Mouse (Mus musculus) frontal cortex, postnatal 36 days (tissue): ENCODE measurements around the gene Ephb2.

ENCODE experiments used
- DNase-seq, 2 experiments: peaks; one replicate each; pipeline ENCODE4 v3.0.0; 2022; ENCODE audit warnings: low spot score in 2 of 2

Gene Ephb2

DNA sequence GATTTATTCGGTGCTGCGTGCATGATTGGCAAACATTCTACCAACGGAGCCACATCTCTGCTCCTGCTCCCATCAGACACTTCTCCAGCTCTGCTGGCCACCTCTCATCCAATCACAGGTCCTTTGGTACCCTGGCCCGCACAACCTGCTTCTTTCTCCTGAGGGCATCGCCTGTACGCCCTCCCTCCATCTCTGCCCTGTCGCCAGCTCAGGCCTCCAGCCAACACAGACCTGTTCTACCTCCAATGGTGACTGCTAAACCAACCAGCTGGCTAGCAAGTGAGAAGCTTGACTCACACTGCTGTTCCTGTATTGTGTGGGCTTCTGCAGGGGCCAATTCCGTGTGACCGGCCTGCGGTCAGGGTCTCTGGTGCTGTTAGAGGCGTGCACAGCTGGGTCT, 134.6 kb downstream of the Ephb2 start:
- DNase-seq: no peak

DNA sequence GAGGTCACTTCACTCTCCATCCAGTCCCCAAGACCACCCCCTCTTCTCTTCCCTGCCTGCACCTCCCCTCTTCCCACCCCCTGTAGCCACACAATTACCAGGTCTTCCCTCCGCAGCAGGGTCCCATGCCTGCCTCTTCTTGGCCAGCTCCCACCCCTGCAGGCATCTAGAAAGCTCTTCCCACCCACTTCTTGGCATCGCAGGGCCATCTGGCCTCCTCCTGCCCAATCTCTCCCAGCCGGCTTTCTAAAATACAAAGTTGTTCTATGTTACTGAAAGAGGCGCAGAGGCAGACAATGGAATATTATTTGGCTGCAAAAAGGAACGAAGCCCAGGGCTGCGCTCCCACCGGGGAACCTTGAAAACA, 136.7 kb downstream of the Ephb2 start:
- DNase-seq: peak in 1 of 2 experiments; percentile 41

DNA sequence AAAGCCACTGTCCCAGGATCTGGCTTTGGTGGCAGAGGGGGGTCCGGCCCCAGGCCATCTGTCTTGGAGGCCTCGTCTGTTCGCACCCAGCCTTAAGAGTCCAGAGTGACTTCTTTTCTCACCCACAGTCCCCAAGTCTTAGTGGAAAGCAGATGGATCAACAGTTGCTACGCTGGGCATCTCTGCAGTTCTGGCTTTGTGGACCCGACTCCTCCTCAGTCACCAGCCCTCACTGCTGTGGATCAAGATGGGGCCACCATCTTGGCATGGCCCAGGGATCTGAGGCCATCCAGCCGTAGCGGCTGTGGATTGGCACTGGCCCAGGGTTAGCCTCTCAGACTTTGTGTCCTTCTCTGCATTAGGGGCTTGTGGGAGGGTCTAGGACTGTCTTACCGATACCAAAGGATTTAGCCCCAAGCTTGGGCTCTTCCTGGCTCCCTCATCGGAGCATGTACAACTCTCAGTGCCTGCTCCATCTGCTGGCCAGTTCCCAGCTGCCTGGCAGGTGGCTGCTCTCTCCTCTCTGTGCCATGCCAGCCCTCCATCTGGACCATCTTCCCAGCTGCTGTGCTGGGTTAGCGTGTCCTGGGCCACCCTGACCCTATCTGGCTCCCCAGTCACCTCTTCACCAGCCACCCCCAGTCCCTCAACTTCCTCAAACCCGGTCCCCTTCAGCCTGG, 137.2 kb downstream of the Ephb2 start:
- no peak for DNase-seq

- DNase-seq: no peak
These were observed 138.5 kb downstream of the Ephb2 start for GRCm38 (mm10) chr4:136697325-136697724.

GRCm38 (mm10) chr4:136696381-136696925, 139.3 kb downstream of the Ephb2 start:
- peak; percentile 51 to 59 for DNase-seq

DNA sequence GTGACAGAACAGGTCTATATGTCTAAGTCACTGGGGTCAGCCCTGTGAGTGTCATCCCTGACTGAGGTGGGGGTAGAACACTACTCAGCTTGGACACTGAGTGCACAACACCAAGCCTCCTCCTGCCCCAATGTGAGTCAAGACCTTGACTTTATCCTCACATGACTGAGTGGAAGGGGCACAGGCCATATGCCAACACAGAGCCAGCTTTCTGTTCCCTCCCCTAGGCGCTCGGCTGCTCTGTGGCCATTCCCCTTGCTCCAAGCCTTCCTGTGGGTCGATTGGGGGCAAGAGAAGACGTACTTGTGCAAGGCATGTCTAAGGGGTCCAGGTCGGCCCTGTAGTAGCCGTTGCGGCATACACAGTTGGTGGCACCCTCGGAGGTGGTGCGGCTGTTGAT, 140.1 kb downstream of the Ephb2 start:
- no peak for DNase-seq

- DNase-seq: peak; percentile 50 to 76
These were observed 145.8 kb downstream of the Ephb2 start for GRCm38 (mm10) chr4:136690034-136690433.

DNA sequence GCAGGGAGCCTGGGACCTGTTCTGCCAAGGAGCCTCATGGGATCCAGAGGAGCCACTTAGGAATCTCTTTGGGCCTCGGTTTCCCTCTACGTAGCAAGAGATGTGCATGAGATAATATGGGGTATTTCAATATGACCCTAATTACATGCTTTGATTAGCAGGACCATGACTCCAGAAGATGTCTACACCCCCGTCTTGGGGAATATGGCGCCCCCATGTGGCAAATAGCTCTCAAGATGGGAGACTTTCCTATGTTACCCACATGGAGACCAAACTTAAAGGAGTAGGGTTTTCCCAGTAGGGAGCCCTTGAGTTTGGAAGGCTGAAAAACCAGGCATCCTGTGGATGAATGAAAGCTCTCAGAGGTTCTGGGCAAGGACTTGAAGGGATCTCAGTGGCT, 147.7 kb downstream of the Ephb2 start:
- DNase-seq: no peak

- DNase-seq: no peak
These were observed 150.3 kb downstream of the Ephb2 start for GRCm38 (mm10) chr4:136685431-136685869.

GRCm38 (mm10) chr4:136684485-136684884, 151.3 kb downstream of the Ephb2 start:
- DNase-seq: no peak

DNA sequence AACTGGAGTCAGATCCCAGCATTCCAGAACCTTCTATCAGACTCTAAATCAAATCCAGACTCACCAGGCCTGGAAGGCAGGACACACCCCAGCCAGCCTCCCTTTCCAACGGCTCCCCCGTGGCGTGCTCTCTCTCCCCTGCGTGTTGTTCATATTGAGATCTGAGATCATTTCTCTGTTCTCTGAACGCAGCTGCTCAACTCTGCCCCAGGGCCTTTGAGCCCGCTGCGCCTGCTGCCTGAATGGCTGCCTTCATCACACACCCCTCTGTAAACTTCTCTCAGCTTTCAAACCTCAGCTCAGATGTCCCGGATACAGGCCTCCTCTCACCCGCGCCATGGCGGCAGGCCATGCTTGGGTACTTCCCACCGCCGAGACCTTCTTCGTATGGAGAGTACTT, 155.1 kb downstream of the Ephb2 start:
- no peak for DNase-seq

DNA sequence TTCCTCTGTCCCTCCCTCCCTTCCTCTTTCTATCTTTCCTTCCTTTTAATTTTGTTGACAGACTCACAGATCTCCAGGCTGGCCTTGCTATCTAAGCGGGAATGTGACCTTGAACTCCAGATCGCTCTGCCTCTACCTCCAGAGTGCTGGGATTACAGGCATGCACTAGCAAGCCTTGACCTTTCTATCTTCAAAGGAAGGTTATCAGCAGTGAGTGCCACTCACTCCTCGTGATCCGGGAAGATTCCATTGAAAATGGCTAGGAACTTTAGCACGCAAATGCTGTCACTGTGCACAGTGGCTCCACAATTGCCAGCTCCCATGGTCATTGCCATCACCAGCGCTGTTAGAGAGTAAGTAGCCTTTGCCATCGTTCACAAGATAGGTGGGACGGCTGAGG, 156.6 kb downstream of the Ephb2 start:
- DNase-seq: no peak

DNA sequence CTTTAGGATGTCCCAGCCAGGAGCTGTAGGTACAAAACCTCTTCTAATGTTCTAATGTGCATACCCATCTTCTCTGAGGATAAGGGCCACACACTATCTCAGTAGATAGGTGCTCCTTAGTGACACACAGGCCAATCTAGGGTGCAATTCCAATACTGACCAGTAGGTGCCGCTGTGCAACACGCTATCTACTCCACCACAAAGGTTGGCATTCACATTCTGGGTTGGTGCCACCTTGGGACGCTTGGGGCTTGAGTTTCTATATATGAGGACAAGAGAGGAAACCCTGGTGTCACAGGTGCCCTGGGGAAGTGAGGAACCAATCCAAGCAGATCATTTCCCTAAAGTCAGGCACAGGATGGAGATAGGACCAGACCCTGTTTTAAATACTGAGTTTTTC, 157.3 kb downstream of the Ephb2 start:
- DNase-seq: peak; percentile 91 to 96

- no peak for DNase-seq
These were observed 160.3 kb downstream of the Ephb2 start for GRCm38 (mm10) chr4:136675439-136675838.

- no peak for DNase-seq
These were observed 163.3 kb downstream of the Ephb2 start for GRCm38 (mm10) chr4:136672335-136673090.

DNA sequence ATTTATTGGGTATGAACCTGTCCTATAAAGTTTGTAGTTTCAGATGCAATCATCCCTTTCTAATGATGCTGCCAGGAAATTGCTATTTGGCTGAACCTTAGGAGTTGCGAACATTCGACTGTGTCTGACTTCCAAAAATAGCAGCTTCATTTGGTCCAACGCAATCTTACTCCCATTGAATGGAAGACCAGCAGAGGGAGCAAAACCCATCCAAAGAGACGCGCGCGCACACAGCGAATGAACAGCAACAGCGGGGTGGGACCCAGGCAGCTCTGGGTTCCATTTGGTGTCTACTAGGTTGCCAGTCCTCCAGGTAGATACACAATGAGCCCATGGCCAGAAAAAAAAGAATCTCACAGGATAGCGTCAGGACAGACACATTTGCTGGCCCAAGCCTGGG, 168.0 kb downstream of the Ephb2 start:
- DNase-seq: no peak

- DNase-seq: no peak
These were observed 169.8 kb downstream of the Ephb2 start for GRCm38 (mm10) chr4:136666002-136666401.

GRCm38 (mm10) chr4:136665068-136665467, 170.7 kb downstream of the Ephb2 start:
- peak; percentile 46 to 72 for DNase-seq

DNA sequence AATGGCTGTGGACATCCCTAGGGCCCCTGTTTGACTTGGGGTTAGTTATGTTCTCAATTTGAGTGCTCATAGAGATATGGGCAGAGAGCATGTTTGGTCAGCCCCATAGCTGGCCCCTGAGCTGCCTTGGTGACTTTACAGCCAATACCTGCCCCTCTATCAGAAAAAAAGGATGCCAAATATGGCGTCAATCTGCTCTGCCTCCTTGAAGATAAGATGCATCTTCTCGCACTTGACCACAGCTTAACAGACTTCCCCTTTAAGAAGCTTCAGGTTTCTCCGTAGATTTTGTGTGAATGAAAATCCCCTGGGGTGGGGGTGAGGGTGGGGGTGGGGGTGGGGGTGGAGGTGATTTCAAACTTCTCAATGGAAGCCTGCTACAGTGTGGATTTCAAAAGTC, 177.9 kb downstream of the Ephb2 start:
- no peak for DNase-seq

- DNase-seq: no peak
These were observed 182.0 kb downstream of the Ephb2 start for GRCm38 (mm10) chr4:136653692-136654234.

- no peak for DNase-seq
These were observed 182.8 kb downstream of the Ephb2 start for GRCm38 (mm10) chr4:136653019-136653418.

DNA sequence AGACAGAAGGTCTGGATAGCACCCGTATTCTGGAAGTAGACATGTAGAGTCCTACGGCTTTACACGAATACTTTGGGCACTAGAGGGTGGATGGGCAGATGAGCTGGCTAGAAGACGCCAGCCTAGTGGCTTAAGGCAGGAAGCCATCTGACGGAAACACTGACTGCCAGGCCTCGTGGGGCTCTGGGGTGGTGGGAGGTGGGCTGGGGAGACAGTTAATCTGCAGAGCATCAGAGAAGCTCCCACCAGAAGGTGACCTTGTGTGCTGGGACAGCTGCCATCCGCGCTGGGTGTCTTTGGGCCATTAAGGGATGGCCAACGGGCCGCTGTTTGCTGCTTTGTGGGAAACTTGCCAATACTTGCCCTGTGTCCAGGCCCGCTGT, 183.3 kb downstream of the Ephb2 start:
- DNase-seq: no peak
